Mouse (Mus musculus) urinary bladder, postnatal 36 days (tissue): ENCODE measurements around the gene Gm11487.
A peak's percentile ranks its signal among the peaks of the same experiment; 100 is the strongest.
"Not testable (repeated sequence)": the region's sequence is repeated elsewhere in the genome, so short reads cannot be mapped to it uniquely, and the experiment has no call there.

ENCODE experiments used
- DNase-seq, 2 experiments: peaks; one replicate each; pipeline ENCODE4 v3.0.0; 2022; ENCODE audit warnings: low spot score in 2 of 2, mixed read lengths in 1 of 2

The Gm11487 gene

DNA sequence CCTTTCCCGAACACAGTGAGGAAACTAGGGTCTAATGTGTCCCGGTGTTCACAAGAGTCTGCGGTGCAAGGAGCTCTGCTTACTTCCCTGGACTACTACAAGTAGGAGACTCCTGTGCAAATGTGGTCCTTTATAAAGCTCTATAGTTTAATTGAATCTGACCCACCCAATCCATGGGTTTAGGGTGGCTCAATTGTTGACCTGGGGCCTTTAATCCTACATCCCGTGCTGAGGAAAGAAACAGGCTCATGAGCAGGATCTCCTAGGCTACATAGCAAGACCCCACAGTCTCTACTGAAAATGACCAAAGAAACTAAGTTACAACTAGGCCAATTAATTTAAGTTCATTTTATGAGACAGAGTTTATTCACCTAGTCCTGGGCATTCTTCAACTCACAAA, at the start of gene Gm11487:
Gene Gm11487 (minus strand): TSS at position 101 of the 400 bp plus-strand sequence.
- DNase-seq = not testable (repeated sequence)

DNA sequence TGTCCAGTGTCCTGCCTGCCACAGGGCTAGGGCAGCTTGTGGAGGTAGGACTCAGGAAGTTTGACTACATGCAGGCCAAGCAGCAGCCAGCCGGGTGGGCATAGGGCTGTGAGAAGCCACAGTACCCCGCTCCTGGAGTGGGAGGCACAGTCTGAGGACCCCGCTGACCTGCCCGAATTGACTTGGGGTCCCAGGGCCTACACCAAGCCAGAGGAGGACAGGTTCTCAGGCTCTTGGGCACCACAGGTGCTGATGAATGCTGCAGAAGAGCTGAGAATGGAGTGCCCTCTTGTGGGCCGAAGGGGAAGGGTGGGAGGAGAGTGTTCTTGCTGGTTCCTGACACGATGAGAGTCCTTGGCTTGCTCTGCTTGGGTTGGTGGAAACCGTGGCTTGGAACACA, 39.8 kb upstream of the Gm11487 start:
- DNase-seq = peak in 1 of 2 experiments; percentile 2

DNA sequence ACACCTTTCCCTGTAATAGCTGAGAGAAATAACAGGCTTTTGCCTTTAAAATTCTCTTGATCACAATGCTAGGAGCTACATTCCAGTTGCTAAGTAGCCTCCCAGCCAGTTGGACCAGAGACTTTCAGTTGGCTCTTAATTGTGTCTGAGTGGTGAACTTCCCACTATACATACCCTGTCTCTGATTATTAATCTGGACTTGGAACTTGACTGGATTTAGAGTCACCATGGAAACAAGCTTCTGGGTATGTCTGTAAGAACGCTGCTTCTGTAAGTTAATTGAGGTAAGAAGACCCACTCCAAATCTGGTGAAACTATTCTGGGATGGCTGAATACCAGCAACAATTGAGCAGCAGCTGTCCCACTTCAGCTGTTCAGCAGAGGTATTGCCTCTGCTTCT, 37.7 kb upstream of the Gm11487 start:
- no peak for DNase-seq

DNA sequence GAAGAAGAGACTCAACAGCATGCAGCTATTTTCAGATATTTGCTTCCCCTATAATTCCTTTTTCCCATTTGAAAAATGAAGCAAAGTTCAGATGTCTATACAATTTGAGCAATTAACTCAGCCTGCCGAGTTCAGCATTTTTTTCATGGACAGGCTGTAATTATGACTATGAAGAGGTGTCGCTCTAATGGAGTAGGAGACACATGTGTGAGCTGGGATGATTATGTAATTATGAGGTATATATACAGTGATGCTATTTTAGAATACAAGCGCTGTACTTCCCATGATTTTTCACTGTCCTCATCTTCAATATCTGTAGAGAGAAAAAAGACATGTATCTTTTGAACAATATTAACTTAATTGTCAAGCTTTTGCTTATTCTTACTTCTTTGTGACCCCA, 21.0 kb upstream of the Gm11487 start:
- DNase-seq = no peak

DNA sequence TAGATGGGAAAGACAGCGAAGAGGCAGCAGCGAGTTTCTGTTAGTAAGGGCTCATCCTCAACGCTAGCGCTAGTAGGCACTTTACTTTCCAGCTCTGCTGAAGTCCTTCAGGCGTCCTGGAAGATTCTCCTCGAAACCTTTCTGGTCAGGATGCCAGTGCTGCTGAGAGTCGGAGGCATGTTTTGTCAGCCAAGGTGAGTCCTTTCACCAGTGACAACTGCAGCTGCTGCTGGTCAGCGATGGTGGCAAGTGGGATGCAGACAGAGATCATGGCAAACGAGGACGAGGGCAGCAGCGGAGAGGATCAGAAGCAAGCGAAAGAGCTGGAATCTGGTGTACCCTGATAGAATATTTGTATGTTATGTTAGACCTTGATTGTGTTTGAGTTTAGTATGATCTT, 18.2 kb upstream of the Gm11487 start:
- no peak for DNase-seq

DNA sequence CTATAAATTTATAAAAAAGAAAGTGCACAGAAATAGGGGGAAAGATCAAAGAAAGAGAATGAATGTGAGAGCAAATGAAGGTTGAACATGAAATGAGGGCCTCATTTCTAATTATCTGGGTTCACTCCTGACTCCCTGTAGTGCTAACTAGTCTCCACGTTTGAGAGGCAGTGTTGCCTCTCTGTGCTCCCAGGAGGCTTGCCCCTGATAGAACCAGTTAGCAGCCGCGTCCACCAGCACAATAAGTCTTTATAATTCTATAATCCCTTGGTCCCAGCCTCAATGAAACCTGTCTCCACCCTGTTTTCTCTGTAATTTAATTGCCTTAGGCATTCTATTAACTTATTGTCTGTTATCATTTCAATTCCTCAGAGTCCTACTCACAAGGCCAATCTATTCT, 38.3 kb downstream of the Gm11487 start:
- DNase-seq = no peak
